Mouse (Mus musculus): ENCODE data around the gene Adcyap1r1.

GRCm38 (mm10) chr6:55403411-55404309, 48.1 kb upstream of the Adcyap1r1 start:
- TF ChIP-seq CTCF (IDR thresholded peaks at IDR 0.05; ENCODE audit: control insufficient read depth, insufficient read depth, low read length) (no peak), POLR2A (IDR thresholded peaks at IDR 0.05; ENCODE audit: borderline replicate concordance, control insufficient read depth, low read depth, low read length) (no peak)

All from bone marrow, adult 2 months (tissue).